Mouse (Mus musculus): Measurements from ENCODE around the gene Psen2.
A peak's percentile ranks its signal among the peaks of the same experiment; 100 is the strongest.

Psen2 gene

GRCm38 (mm10) chr1:180199715-180200050 is 63.6 kb downstream of the Psen2 start:
- no peak for DNase-seq (ENCODE audit: low read depth in 1 of 2, low spot score in 2 of 2)

- no peak for DNase-seq (ENCODE audit: low read depth in 1 of 2, low spot score in 2 of 2)
Measured at GRCm38 (mm10) chr1:180198959-180199714, 64.1 kb downstream of the Psen2 start, which contains the start of gene Coq8a. Gene Coq8a, minus strand, starts transcription at chr1:180199602.

DNA sequence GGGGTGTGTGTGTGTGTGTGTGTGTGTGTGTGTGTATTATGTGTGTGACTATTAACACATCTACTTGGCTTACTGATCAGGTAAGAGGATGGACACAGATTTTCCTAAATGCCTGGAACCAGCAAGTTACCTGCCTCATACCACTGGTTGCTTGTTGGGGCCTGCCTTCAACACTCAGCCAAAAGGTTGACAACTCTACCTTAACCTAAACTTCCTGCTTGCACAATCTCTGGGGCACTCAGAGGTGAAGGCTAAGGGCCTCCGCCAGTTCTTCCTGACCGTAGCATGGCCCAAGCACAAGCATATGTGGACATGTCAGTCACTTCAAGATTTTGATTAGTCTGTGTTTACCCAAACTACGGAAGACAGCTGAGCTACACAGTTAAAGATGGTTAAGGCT is 65.3 kb downstream of the Psen2 start:
- DNase-seq (ENCODE audit: low read depth in 1 of 2, low spot score in 2 of 2) = no peak

GRCm38 (mm10) chr1:180196508-180196907 is 66.7 kb downstream of the Psen2 start:
- no peak for DNase-seq (ENCODE audit: low read depth in 1 of 2, low spot score in 2 of 2)

DNA sequence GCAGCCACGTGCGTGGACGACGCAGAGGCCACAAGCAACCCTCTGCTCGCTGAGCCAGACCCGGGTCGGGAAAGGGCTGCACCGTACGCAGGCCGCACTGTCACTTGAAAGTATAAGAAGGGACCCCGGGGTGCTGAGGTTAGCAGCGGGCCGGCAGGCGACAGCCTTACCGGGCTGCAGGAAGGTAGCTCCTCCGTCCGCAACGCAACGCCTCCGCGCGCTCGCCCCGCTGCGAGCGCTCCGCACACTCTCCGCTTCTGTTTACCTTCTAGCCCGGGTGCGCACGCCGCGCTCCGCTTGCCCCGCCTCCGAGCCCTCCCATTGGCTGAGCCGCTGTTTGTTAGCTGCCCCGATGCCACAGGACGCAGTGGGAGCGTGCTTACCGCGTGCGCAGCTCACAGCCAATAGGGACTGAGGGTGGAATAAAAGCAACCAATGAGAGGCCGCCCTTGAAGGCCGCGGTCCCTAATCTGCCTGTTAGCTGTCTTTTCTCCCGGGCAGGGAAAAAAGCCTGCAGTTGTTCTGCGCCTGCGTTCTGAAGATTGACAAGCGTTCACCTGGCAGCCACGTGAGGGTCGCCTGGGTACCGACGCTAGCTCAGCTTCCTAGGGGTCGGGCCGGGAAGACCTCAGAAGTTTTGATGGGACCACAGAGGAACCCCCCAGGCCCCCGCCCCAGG is 67.4 kb downstream of the Psen2 start:
- DNase-seq (ENCODE audit: low read depth in 1 of 2, low spot score in 2 of 2) = peak; percentile 91 to 95

GRCm38 (mm10) chr1:180194781-180195471 is 68.3 kb downstream of the Psen2 start:
- DNase-seq (ENCODE audit: low read depth in 1 of 2, low spot score in 2 of 2) = no peak

DNA sequence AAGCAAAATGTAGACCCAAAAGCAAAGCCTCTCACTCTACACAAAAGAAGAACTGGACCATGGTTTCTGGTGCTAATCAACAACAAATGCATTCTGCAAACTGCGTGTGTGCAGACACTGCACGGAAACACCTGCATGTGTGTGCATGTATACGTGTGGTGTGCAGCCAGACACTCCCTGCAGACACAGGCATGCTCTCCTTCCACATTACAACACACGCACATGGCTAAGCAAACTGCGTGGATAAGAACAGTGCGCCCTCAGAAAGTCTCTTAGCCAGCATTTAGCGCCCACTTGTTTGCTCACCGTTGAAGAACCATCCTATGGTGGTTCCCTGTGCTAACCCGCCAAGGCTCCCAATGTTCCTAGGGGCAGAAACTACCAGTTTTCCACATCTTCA is 69.2 kb downstream of the Psen2 start:
- no peak for DNase-seq (ENCODE audit: low read depth in 1 of 2, low spot score in 2 of 2)

DNA sequence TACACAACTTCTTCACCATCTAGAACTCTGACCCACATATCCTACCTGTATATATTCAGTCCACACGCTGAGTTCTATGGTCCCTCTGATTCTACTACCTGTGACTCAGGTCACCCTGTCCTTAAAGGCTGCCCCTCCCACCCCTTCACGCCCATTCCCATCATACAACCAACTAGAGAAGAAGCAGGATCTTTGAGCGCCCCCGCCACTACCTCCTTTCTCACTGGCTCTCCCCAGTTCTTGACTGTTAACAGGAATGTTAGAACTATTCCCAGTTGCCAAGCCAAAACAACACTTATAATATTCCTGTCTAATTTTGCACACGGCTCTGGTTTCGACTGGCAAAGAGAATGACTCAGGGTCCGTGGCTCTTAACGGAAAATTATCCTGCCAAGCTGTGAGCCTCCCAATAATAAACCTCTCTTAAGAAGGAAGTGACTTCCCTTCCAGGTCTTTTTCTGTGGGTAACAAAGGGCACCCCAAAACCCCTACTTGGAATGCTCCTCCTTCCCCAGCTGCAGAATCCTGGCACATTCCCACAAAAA is 69.8 kb downstream of the Psen2 start:
- DNase-seq (ENCODE audit: low read depth in 1 of 2, low spot score in 2 of 2) = no peak

GRCm38 (mm10) chr1:180192866-180193265 is 70.4 kb downstream of the Psen2 start:
- no peak for DNase-seq (ENCODE audit: low read depth in 1 of 2, low spot score in 2 of 2)

DNA sequence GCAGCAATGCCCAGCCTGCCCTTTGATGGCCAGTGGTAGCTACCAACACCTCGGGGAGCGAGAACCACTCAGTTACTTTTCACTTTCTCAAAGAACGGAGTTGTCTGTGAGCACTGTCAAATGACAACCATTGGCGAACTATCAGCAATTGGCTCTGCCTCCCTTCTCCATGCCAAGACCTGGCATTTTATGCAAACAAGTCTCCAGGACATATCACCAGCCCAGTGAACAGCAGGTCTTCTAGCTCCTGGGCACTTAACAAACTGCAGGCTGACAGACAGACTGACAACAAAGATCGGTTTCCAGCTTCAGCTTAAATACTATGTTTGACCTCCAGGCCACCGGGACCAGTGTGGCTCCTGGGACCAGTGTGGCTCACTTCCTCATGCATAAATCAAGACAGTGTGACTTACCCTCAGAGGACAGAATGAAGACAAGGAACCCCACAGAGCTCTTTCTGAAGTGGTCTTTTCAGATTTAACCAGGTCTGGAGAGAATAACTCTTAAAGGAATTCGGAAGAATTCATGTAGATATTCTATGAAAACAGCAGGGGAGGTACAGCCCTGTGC is 71.5 kb downstream of the Psen2 start:
- DNase-seq (ENCODE audit: low read depth in 1 of 2, low spot score in 2 of 2) = no peak

- DNase-seq (ENCODE audit: low read depth in 1 of 2, low spot score in 2 of 2) = no peak
Measured at GRCm38 (mm10) chr1:180191112-180191511, 72.1 kb downstream of the Psen2 start.

GRCm38 (mm10) chr1:180188951-180189350 is 74.3 kb downstream of the Psen2 start:
- no peak for DNase-seq (ENCODE audit: low read depth in 1 of 2, low spot score in 2 of 2)

DNA sequence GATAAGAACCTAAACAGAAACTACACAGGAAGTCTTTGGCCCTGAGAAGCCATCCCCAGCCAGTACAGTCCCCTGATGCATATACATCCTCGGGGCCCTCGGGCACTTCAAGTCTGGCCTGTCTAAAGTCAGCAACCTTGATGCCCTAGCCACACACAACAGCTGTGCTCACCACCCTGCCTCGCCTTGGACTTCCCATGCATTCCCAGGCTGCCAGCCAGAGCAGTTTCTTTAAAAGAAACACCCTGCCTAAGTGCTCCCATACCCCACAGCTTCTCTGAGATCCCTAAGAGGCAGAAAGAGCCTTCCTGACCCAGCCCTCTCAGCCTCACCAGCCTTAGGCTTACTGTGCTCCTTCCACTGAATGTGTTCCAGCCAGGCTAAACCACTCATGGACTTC is 76.9 kb downstream of the Psen2 start:
- DNase-seq (ENCODE audit: low read depth in 1 of 2, low spot score in 2 of 2) = no peak

DNA sequence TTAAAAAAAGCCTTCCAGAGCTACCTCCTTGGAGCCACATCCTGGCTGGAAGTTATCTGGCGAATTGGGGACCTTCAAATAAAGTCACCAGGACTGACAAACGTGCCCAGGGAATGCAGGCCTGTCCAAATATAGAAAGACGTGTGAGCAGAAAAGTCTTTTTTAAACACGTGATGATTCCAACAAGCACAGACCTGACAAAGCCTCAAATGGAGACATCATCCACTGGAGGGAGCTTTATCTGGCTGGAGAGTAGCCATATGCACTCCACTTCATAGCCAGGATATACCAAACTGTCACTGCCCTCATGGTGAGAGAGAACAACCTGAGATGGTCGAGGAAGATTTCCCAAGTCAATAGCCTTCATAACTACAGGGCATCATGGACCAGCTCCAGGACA is 77.4 kb downstream of the Psen2 start:
- DNase-seq (ENCODE audit: low read depth in 1 of 2, low spot score in 2 of 2) = no peak

- no peak for DNase-seq (ENCODE audit: low read depth in 1 of 2, low spot score in 2 of 2)
Measured at GRCm38 (mm10) chr1:180184768-180185167, 78.5 kb downstream of the Psen2 start.

- no peak for DNase-seq (ENCODE audit: low read depth in 1 of 2, low spot score in 2 of 2)
Measured at GRCm38 (mm10) chr1:180183525-180184159, 79.6 kb downstream of the Psen2 start.

DNA sequence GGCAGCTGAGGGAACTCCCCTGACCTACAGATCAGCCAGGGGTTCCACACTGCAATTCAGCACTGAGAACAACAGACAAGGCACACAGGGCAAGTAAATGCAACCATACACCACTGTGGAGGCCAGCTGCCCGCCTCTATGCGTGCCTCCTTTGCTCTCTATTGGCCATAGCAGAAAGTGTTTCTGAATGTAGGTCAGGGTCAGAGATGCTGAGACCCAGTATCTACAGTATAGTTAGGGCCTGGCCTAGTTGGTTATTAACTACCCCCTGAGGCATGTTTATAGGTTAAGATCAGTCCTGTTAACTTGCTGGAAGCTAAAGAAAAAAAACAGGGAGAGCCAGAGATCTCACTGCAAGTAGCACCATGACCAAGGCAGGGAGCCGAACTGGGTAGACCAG is 80.5 kb downstream of the Psen2 start:
- no peak for DNase-seq (ENCODE audit: low read depth in 1 of 2, low spot score in 2 of 2)

DNA sequence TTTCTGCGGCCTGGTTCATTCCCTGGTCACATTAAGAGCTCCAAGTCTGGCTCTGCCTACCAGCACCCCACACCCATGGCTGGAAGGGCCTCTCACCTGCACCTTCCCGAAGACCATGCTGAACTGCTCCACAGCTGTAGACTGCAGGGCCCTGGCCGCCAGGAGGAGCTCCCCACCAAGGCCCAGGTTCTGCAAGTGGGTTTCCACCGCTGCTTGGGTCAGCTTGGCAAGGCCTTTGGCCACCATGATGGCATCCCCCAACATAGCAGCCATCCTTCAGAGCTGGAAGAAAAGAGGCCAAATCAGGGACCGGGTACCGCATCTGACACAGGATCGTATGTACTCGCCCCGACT is 81.3 kb downstream of the Psen2 start:
- DNase-seq (ENCODE audit: low read depth in 1 of 2, low spot score in 2 of 2) = no peak

- no peak for DNase-seq (ENCODE audit: low read depth in 1 of 2, low spot score in 2 of 2)
Measured at GRCm38 (mm10) chr1:180181304-180181965, 81.8 kb downstream of the Psen2 start.

DNA sequence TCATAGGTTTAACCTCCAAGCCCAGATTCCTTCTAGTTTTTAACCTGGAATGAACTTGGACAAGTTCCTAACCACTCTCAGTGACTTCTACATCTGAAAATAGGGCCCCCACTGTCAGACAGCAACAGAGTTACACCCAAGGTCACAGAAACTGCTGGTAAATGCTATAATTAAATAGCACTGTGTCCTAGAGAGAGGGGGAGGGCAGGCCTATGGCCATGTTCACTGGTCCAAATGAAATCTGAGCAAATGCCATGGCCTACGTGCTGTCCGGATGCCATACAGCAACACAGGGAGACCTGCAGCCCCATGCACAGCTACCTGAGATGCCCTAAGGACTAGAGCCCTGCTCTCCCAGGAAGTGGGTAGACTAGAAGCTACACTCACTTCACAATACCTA is 83.4 kb downstream of the Psen2 start:
- DNase-seq (ENCODE audit: low read depth in 1 of 2, low spot score in 2 of 2) = no peak

DNA sequence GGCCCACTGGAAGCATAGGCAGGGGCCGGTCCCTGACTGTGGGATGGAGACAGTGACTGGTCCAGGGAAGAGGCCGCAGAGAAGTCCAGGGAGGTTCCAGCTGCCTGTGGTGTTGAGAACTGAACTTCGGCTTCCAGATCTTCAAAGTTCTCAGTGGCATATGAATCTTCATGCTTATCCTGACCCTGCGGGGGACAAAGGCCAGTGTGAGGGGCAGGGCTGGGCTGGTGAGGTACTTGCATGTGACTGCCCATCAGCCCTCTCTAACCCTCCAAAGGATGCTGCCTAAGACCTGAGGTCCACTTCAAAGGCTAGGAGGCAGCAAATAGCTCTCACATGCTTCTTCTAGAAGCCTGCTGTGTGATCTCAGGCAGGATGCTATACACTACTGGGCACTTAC is 84.1 kb downstream of the Psen2 start:
- no peak for DNase-seq (ENCODE audit: low read depth in 1 of 2, low spot score in 2 of 2)

All from monocyte, adult 2 months (primary cell).